Mouse (Mus musculus) G1E-ER4 (cell line): ENCODE data around the gene Ramp3. TPM values are rescaled to one million over a fixed set of nuclear protein-coding genes. Genes with fewer than 3 reads are reported as not detected.

ENCODE experiments used
- GATA1 ChIP-seq: IDR thresholded peaks from one replicate; pipeline ENCODE4 v1.8.0; 2012; ENCODE audit warnings: low read length, inconsistent platforms
- polyA plus RNA-seq: library from polyadenylated mRNA; stranded (reverse); fragments of >175 nt; gene quantifications from 2 replicates; pipeline ENCODE4 v1.2.3, GENCODE M21; 2012

The Ramp3 gene
- polyA plus RNA-seq, result not detected in 2 replicates

- TF ChIP-seq GATA1, result no peak
These were observed at the start of gene Ramp3 for GRCm38 (mm10) chr11:6658271-6658670. Gene Ramp3, plus strand, starts transcription at chr11:6658521.

GRCm38 (mm10) chr11:6615250-6616205 is 42.8 kb upstream of the Ramp3 start:
- TF ChIP-seq GATA1, result no peak

- TF ChIP-seq GATA1, result no peak
These were observed 34.6 kb upstream of the Ramp3 start for GRCm38 (mm10) chr11:6623704-6624103.

GRCm38 (mm10) chr11:6624619-6625382 is 33.5 kb upstream of the Ramp3 start:
- no peak for TF ChIP-seq GATA1

GRCm38 (mm10) chr11:6625478-6626387 is 32.6 kb upstream of the Ramp3 start, which contains the start of gene Tbrg4:
Gene Tbrg4, minus strand, starts transcription at chr11:6626067.
- TF ChIP-seq GATA1, result no peak

- TF ChIP-seq GATA1, result no peak
These were observed 31.9 kb upstream of the Ramp3 start for GRCm38 (mm10) chr11:6626388-6626772.

GRCm38 (mm10) chr11:6627731-6628130 is 30.6 kb upstream of the Ramp3 start:
- TF ChIP-seq GATA1, result no peak

- TF ChIP-seq GATA1, result no peak
These were observed 29.8 kb upstream of the Ramp3 start for GRCm38 (mm10) chr11:6628568-6628967.

- no peak for TF ChIP-seq GATA1
These were observed 28.7 kb upstream of the Ramp3 start for GRCm38 (mm10) chr11:6629655-6630054.

GRCm38 (mm10) chr11:6636150-6636549 is 22.2 kb upstream of the Ramp3 start:
- TF ChIP-seq GATA1, result no peak

GRCm38 (mm10) chr11:6638537-6638936 is 19.8 kb upstream of the Ramp3 start, which contains the start of gene Wap:
Gene Wap, minus strand, starts transcription at chr11:6638637.
- TF ChIP-seq GATA1, result no peak

GRCm38 (mm10) chr11:6639072-6639471 is 19.2 kb upstream of the Ramp3 start:
- TF ChIP-seq GATA1, result no peak

GRCm38 (mm10) chr11:6644566-6644965 is 13.8 kb upstream of the Ramp3 start:
- no peak for TF ChIP-seq GATA1

- no peak for TF ChIP-seq GATA1
These were observed 10.2 kb upstream of the Ramp3 start for GRCm38 (mm10) chr11:6647831-6648724.
